Mouse (Mus musculus) G1E-ER4 (cell line): ENCODE data around the gene Mrps18c. TPM values are rescaled to one million over a fixed set of nuclear protein-coding genes. Genes with fewer than 3 reads are reported as not detected.

Experiments used
- GATA1 ChIP-seq: IDR thresholded peaks from one replicate; pipeline ENCODE4 v1.8.0; 2012; ENCODE audit warnings: low read length, inconsistent platforms
- polyA plus RNA-seq: library from polyadenylated mRNA; stranded (reverse); fragments of >175 nt; gene quantifications from 2 replicates; pipeline ENCODE4 v1.2.3, GENCODE M21; 2012

The Mrps18c gene
- polyA plus RNA-seq, 1 experiment, result 4.3 TPM

DNA sequence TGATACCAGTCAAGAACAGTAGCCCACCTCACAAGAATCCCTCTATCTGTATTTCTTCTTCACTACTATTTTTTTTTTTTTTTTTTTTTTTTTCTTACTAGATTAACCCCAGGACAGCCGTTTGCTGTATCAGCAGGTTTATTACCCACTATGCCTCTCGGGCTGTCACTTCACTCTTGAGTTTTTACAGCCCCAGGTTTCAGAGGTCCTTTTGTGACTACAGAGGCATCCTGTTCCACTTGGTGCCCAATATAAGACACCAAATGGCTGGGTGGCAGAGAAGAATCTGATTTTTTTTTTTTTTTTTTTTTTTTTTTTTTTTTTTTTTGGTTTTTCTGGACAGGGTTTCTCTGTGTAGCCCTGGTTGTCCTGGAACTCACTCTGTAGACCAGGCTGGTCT is 48.7 kb downstream of the Mrps18c start:
- TF ChIP-seq GATA1, result no peak

- TF ChIP-seq GATA1, result no peak
Observed at GRCm38 (mm10) chr5:100853963-100854362, 55.5 kb downstream of the Mrps18c start.

Other genes with a start within 250 kb of the Mrps18c start
- gene Plac8, start 226.4 kb upstream of the Mrps18c start, polyA plus RNA-seq, result not detected in 2 replicates
- gene Coq2, start 123.5 kb upstream of the Mrps18c start, polyA plus RNA-seq, result 52.6 and 69.9 TPM in 2 replicates
- not detected in 2 replicates for gene Hpse, start 78.9 kb upstream of the Mrps18c start, polyA plus RNA-seq
- 14.8 and 16.5 TPM in 2 replicates for gene Helq, start within 50 bp of the Mrps18c start, polyA plus RNA-seq
- gene Abraxas1, start 22.3 kb downstream of the Mrps18c start, polyA plus RNA-seq, result 13.9 and 22.3 TPM in 2 replicates
- not detected in 2 replicates for gene Gpat3, start 47.1 kb downstream of the Mrps18c start, polyA plus RNA-seq